Mouse (Mus musculus): ENCODE results near the gene Zfp648. TPM values are rescaled to one million over a fixed set of nuclear protein-coding genes. Genes with fewer than 3 reads are reported as not detected.

Gene Zfp648
- under 1 TPM; 0.37 to 0.44 TPM for total RNA-seq (2021)
- long read RNA-seq, experiment 1: 0 reads
- long read RNA-seq, experiment 2: 0 reads

DNA sequence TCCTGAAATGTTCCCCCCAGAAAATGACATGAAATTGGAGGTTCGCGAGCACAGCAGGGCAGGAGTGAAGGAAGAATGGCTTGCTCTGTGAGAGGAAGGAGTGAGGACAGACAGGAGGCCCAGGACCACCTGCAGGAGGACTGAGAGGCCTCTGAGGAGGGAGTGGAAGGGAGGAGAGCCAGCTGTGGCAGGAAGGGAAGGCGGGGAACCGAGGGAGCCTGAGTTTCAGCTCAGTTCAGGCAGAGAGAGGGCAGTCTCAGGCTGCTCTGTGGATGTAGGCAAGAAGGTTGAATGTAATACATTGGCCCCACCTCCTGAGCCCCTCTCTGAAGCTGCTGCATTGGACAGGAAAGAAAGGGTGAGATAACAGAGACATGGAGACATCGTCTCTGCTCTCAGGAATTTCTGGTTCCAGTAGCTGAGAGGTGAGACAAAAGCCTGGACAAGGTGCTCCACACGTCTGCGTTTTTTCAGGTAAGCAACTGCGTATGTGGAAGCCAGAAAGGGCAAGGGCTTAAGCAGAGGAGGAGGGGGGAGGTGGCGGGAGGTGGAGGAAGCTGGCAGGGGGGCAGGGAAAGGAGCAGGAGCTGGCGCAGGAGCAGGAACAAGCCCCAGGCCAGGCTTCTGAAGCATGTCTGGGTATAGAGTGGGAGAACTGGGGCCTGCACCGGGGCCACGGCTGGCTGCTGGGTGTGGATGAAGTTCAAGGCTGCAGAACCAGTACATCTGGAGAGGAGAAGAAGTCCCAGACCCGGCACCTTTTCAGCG is at the start of gene Zfp648:
Gene Zfp648 (plus strand): TSS at position 233 of the 768 bp plus-strand sequence.
- no peak for TF ChIP-seq CTCF (conservative IDR thresholded peaks at IDR 0.05)
- Histone ChIP-seq H3K27ac (no peak within 1 kb of the TSS), H3K4me3 (no peak within 1 kb of the TSS)
- DNase-seq (ENCODE audit: low spot score in 2 of 2): no peak

DNA sequence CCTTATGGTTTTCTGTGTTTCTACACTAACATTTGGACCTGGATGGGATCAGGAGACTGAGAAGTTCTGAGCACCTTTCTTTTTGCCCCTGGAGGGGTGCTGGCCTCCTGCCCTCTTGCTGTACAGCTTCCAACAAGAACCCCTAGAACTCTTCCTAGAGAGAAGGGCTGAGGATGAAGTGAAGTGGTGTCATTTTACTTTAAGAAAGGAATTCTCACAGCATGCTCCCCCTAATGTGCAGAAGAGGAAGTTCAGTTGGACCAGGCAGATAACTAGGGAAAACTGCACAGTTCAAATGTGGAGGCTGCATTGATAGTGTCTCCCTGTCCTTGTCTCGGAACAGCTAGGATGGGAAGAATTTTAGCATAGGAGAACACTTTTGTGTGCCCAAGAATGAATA is 48.4 kb upstream of the Zfp648 start:
- Histone ChIP-seq H3K4me3 (no peak overlapping the region), H3K27ac (peak overlapping the region; percentile 62; the same call in 1 of the 2 replicates)
- peak; percentile 74 for TF ChIP-seq CTCF (conservative IDR thresholded peaks at IDR 0.05)
- DNase-seq (ENCODE audit: low spot score in 2 of 2): no peak

DNA sequence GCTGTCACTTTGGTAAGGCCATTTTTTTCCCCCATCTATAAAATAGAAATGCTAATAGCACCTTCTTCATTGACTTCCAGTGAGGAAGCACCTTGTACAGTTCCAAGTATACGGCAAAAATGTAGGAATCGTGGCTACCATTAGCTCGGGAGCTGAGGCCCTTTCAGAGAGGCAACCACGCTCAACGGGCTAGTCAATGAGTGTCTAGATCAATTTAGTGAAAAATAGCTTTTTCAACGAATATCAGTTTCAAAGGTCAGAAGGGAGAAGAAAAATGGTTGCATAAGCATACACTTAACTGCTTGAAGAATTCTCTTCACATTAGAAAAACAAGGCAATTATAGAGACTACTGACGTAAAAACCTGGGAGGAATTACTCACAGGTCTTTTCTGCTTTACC is 47.2 kb upstream of the Zfp648 start:
- Histone ChIP-seq H3K27ac (peak overlapping the region; percentile 5; the same call in 1 of the 2 replicates), H3K4me3 (no peak overlapping the region)
- TF ChIP-seq CTCF (conservative IDR thresholded peaks at IDR 0.05): no peak
- DNase-seq (ENCODE audit: low spot score in 2 of 2): no peak

DNA sequence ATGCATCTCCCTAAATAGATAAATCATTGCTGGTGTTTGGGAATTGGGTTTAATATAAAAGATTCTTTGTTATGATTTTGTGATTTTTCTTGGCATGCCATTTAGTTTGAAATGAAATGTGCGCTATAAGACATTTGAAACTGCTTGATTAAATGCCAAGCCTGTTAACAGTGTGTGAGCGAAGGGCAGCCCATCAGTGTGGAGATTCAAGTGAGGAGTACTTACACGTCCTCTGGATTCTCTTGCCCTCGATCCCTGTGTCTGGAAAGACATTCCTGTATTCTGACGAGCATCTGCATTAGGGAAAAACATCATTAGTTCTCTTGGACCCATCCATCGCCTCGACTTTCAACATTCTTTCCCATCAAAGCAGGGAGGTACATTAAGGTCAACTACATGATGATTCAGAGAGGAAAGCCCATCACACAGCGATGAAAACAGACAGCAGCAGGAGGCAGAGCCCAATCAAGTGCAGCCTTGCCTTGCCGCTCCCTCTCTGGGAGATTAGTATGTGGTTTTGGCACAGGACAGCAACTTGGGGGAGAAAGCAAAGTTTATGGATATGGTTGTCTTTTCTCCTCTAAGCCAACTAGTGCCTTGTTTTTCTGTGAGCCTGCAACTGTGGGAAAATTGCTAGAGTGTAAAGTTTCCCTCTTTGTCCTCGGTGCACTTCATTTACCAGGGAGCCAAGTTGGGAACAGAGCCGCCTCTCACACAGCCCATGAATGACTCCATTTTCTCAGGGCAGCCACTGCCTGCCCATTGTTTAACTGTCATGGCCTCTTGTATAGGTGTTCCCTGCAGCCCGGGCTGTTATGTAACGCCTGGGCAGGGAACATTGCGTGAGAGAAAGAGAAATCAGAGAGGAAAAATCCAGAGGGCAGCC is 44.6 kb upstream of the Zfp648 start:
- peak overlapping the region; percentile 91 for H3K27ac ChIP-seq
- TF ChIP-seq CTCF (conservative IDR thresholded peaks at IDR 0.05): no peak
- peak; percentile 30 to 78 for DNase-seq (ENCODE audit: low spot score in 2 of 2)
- H3K4me3 ChIP-seq: no peak overlapping the region

DNA sequence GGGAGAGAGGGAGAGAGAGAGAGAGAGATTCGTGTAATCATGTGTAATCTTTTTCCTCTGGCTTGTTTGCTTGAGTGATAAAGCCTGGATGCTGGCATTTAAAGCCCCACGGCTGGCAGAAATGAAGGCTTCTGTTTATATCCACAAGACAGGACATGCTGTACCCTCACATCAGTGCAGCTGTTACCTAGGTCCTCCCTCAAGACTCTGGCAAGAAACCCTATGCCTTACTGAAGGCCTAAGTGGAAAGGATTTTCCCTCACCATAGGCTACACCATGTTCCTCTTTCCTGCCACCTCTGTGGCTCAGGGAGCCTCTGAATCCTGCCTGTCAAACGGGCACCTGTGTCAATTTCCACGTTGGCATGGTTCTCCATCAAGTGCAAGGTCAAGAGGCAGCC is 43.9 kb upstream of the Zfp648 start:
- Histone ChIP-seq H3K27ac (peak overlapping the region; percentile 91), H3K4me3 (no peak overlapping the region)
- DNase-seq (ENCODE audit: low spot score in 2 of 2): no peak
- no peak for TF ChIP-seq CTCF (conservative IDR thresholded peaks at IDR 0.05)

DNA sequence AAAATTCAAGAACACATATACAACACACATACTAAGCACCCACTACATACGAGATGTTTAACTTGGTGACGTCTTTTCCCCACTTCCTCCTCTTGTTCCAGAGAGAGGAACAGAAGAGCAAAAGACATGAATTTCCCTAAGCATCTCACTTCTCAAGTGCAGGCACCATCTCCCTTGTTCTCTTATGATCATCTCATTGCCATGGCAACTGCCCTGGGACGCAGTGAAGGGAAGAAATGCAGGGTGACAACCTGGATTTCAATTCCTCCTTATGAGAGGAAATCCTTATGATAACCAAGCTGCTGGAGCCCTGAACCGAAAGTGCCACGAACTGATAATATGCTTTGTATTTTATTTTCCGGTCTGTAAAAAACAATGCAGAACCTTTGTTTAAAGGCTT is 33.3 kb upstream of the Zfp648 start:
- Histone ChIP-seq H3K4me3 (no peak overlapping the region), H3K27ac (no peak overlapping the region)
- no peak for DNase-seq (ENCODE audit: low spot score in 2 of 2)
- no peak for TF ChIP-seq CTCF (conservative IDR thresholded peaks at IDR 0.05)

DNA sequence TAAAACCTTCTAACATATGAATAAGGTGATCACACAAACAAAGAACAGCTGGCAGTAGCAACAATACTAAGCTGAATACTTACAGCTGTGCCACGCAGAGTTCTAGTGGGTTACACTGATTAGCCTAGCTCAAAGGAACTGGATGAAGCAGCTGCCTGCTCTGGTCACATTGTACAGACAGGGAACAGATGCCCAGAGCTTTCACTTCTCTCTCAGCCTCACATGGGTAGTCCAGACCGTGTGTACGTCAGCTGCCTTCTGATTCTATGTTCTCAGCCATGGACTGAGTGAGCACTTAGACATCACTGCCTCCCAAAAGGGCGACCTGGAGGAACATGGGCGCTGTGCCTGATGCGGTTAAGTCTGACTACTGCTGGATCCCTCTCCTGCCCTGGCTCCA is 25.7 kb upstream of the Zfp648 start:
- DNase-seq (ENCODE audit: low spot score in 2 of 2): no peak
- TF ChIP-seq CTCF (conservative IDR thresholded peaks at IDR 0.05): no peak
- 0 out of 2 replicates have a peak overlapping the region, but pooled peaks have one; percentile 29 for H3K27ac ChIP-seq

DNA sequence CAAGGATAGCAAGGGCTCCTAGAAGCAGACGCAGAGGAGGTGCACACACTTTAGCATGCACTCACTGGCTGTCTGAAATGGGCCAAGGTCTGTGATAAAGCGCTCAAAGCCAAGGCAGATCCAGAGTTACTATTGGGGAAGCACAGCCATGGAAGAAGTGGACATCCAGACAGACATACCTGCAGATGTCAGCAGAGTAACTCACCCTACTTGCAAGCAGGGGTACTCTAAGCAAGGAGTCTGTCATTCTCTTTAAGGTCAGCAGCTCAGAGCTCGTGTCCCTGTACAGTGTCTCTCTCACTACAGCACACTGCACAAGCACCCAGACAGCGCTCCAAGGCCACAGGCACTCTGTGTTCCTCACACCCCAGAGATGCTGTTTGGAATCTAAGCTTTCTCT is 23.2 kb upstream of the Zfp648 start:
- no peak for DNase-seq (ENCODE audit: low spot score in 2 of 2)
- H3K4me3 ChIP-seq: no peak overlapping the region
- no peak overlapping the region for H3K27ac ChIP-seq
- no peak for TF ChIP-seq CTCF (conservative IDR thresholded peaks at IDR 0.05)

More for the DNA sequence above, 25.7 kb upstream of the Zfp648 start:
- H3K4me3 ChIP-seq: no peak overlapping the region

DNA sequence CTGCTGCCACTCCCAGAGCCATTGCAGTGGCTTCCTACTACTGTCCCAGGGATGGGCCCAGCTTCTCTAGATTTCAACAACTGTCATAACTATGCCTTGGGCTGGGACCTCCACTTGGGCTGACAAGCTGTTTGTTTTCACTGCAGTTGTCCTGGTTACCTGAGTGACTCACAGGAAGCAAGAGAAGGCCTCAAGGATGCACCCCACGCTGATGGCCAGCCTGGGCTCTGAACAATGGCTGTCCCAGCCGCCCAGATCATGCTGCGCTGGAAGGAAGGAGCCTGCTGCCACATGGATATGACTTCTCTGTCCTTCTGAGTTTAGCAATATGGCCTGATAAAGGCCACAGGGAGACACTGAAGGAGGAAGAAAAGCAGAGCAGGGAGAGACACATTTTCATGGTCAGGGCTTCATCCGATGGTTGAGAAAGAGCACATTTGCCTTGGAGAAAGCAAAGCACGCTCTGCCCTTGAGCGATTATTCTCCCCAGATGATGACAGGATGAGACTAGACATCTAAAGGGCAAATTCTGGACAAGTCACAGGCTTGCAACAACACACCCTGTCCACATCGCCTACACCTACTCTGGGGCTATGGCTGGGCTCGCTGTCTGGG is 22.3 kb upstream of the Zfp648 start:
- Histone ChIP-seq H3K4me3 (no peak overlapping the region), H3K27ac (no peak overlapping the region)
- no peak for DNase-seq (ENCODE audit: low spot score in 2 of 2)
- TF ChIP-seq CTCF (conservative IDR thresholded peaks at IDR 0.05): no peak

DNA sequence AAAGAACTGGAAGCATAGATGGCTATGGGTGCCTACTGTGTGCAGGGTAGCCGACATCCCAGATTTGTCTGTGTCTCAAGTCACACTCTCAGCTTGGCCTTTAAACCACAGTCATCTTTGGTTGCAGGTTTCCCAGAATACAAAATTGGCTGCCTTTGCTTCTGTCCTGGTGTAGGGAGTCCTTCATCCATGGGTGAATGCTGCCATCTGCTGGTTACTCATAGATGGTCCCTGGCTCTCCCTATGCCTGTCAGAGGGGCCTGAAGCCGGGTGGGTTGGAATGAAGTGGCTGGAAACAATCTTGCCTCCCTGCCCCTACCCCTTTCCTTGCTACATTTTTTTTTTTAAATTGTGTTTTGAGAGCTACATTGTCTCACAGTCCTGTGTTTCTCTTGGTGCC is 20.0 kb upstream of the Zfp648 start:
- peak; percentile 86 to 88 for DNase-seq (ENCODE audit: low spot score in 2 of 2)
- Histone ChIP-seq H3K4me3 (no peak overlapping the region), H3K27ac (peak overlapping the region; percentile 56)
- TF ChIP-seq CTCF (conservative IDR thresholded peaks at IDR 0.05): peak; percentile 95

DNA sequence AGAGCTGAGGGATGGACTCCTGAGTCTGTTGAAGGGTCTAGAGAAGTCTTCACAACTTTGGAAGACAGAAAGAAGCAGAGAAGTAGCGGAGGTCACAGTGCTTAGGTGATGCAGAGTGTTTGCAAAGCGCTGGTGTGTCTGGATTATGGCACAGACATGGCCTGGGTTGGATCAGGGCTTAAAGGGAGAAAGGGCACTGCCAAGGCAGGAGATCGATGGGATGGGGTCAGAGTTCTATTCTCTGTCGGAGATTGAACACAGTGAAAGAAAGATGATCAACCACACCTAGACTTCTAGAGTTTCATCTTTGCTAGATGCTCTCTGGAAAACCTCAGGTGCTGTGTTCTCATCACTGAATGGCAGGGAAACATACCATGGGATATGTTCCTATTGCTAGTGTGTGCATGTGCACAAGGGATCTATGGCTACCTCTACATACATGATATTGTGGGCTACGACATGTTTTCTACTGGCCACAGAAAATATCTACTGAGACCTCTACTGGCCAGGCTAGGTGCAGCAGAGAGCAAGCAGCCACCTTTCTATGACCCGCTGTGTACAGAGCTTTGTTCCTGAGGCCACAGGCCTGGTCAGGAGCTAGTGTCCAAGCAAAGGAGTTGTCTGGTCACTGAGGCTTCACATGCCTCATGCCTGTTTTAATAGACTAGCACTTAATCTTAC is 18.5 kb upstream of the Zfp648 start:
- DNase-seq (ENCODE audit: low spot score in 2 of 2): no peak
- peak; percentile 64 for TF ChIP-seq CTCF (conservative IDR thresholded peaks at IDR 0.05)
- H3K27ac ChIP-seq: no peak overlapping the region

DNA sequence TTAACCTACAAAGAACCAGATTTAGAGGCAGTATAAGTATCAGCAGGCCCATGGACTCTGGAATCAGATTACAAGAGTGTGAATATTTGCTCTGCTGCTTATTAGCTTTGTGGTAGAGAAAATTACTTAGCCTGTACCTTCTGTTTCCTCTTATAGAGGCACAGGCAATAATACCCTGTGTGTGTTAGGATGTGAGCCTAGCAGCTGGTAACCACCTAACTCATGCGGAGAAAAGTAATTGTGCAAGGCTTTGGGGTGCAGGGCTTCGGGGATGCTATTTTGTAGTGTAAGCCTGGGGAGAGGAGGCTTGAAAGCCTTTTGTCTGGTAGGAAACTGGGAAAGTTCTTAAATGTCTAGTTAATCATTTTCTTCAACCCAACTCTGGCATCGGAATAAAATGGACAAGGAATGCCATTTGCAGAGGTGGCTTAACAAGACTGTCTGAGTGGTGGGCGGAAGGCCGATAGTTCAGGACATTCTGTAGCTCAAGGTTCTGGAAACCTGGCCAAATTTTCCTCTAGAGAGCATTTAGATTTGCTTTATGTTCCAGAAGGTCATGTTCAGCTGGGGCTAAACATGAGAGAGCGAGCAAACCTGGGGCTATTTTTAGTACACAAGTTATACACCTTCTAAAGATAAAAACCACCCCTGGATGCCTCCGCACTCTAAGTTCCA is 17.8 kb upstream of the Zfp648 start:
- TF ChIP-seq CTCF (conservative IDR thresholded peaks at IDR 0.05): no peak
- no peak overlapping the region for H3K4me3 ChIP-seq
- no peak for DNase-seq (ENCODE audit: low spot score in 2 of 2)
- H3K27ac ChIP-seq: no peak overlapping the region

More for the DNA sequence above, 18.5 kb upstream of the Zfp648 start:
- no peak overlapping the region for H3K4me3 ChIP-seq
